Comparison of ENCODE assay signal across 14 mouse cellular contexts in the genomic region with DNA sequence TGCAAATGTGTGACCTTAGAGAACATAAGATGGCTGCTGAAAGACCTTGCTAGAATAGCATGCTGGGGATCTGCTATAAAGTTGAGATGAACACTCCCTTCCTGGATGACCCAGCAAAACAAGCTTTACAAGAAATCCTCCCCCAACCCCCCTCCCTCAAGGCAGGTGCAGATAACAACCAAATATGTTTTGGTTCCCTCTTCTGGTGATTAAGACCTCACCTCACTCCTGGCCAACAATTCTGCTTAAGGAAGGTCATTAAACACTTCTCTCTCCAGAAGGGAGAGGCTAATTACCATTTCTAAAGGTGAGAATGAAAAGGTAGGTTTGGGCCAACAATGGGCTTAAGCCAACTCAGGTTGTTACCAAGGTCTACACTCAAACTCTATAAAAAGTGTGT.
"Had no signal": no experiment of that assay in that cellular context is flagged by ENCODE, and none has a peak within 500 bp of the region (broad histone marks: within the 10 kb centered on the region; RNA-seq: fewer than 3 reads in every experiment).

No protein-coding gene starts in this region.

- DNase-seq: gastrocnemius, adult 2 months; gastrocnemius, postnatal 10 days; gastrocnemius, postnatal 25 days; heart, adult 18-20 months; heart, postnatal 14 days; heart, postnatal 36 days; kidney, adult 11 months; kidney, adult 2 months; kidney, adult 9 months; kidney, postnatal 14 days; kidney, postnatal 36 days; layer of hippocampus, adult 9-11 months; layer of hippocampus, postnatal 36 days; left cerebral cortex, postnatal 4 days had no signal
